ENCODE assay signal across 14 mouse cellular contexts in genomic region chr10:70952056-70952769, GRCm38 (mm10).
DNase-seq lines count a peak whose midpoint lies in the region; ATAC-seq lines count a peak whose summit lies in the region.
"Had no signal": no experiment of that assay in that cellular context is flagged by ENCODE, and none has a peak within 500 bp of the region (broad histone marks: within the 10 kb centered on the region; RNA-seq: fewer than 3 reads in every experiment).

No protein-coding gene starts in this region.

- peak overlapping the region; percentile 59 for H3K9ac ChIP-seq in hindbrain, embryonic 16.5 days (ENCODE audit: low read depth, low read length)
- peak overlapping the region; percentile 52; the same call in 1 of the 2 replicates for H3K9ac ChIP-seq in midbrain, embryonic 16.5 days (ENCODE audit: low read depth, low read length)
- H3K9ac ChIP-seq: intestine, embryonic 15.5 days; liver, postnatal 0 days had no signal

- H3K4me3 ChIP-seq in hindbrain, embryonic 16.5 days (ENCODE audit: low read length): peak overlapping the region; percentile 33
- H3K4me3 ChIP-seq in midbrain, embryonic 16.5 days (ENCODE audit: low read depth, low read length): peak overlapping the region; percentile 21
- H3K4me3 ChIP-seq: intestine, embryonic 15.5 days; myocyte had no signal

- H3K4me1 ChIP-seq in hindbrain, embryonic 16.5 days (ENCODE audit: control insufficient read depth, insufficient read depth, low read depth, low read length): peaks cover 24% of the 10 kb centered on the region
- H3K4me1 ChIP-seq in midbrain, embryonic 16.5 days (ENCODE audit: control insufficient read depth, insufficient read depth, low read length): peaks cover 31% of the 10 kb centered on the region
- H3K4me1 ChIP-seq: intestine, embryonic 15.5 days had no signal

- H3K27ac ChIP-seq in hindbrain, embryonic 16.5 days (ENCODE audit: low read depth, low read length): peak overlapping the region; percentile 83
- peak overlapping the region; percentile 87 for H3K27ac ChIP-seq in midbrain, embryonic 16.5 days (ENCODE audit: low read length)
- H3K27ac ChIP-seq: intestine, embryonic 15.5 days had no signal

- H3K4me2 ChIP-seq in hindbrain, embryonic 16.5 days (ENCODE audit: low read length): peak overlapping the region; percentile 55
- peak overlapping the region; percentile 49 for H3K4me2 ChIP-seq in midbrain, embryonic 16.5 days (ENCODE audit: low read length)
- H3K4me2 ChIP-seq: intestine, embryonic 15.5 days had no signal

- ATAC-seq in hindbrain, embryonic 16.5 days: peak; percentile 80
- peak; percentile 82 for ATAC-seq in midbrain, embryonic 16.5 days
- ATAC-seq in erythroblast, adult 5-6 weeks (replicated peaks; ENCODE audit: low FRiP score, poor library complexity, severe bottlenecking): no peak
- ATAC-seq: intestine, embryonic 15.5 days; liver, postnatal 0 days had no signal

- no peaks in the 10 kb centered on the region for H3K27me3 ChIP-seq in hindbrain, embryonic 16.5 days (replicated peaks; ENCODE audit: control insufficient read depth, insufficient read depth, low read length)
- no peaks in the 10 kb centered on the region for H3K27me3 ChIP-seq in midbrain, embryonic 16.5 days (ENCODE audit: control insufficient read depth, insufficient read depth, low read depth, low read length)
- H3K27me3 ChIP-seq: intestine, embryonic 15.5 days had no signal

- WGBS in hindbrain, embryonic 16.5 days: 19% methylated on average over 11 of the region's 11 CpGs
- WGBS in midbrain, embryonic 16.5 days: 17% methylated on average over 11 of the region's 11 CpGs

- no peaks in the 10 kb centered on the region for H3K9me3 ChIP-seq in hindbrain, embryonic 16.5 days (ENCODE audit: control insufficient read depth, low read length)
- H3K9me3 ChIP-seq in midbrain, embryonic 16.5 days (replicated peaks; ENCODE audit: control insufficient read depth, low read length, poor library complexity, severe bottlenecking): no peaks in the 10 kb centered on the region
- H3K9me3 ChIP-seq: intestine, embryonic 15.5 days had no signal

- peak; percentile 31 for DNase-seq in R1 (ENCODE audit: low read depth, low spot score)
- peak; percentile 46 for DNase-seq in embryo, embryonic 11 days
- no peak for DNase-seq in heart, adult 8-10 months (ENCODE audit: low spot score)
- no peak for DNase-seq in yolk sac, embryonic 10.5 days (ENCODE audit: low spot score)
- no peak for DNase-seq in kidney, postnatal 10 days
- DNase-seq: cerebellum, postnatal 25 days; gastrocnemius, postnatal 14 days; liver, postnatal 0 days; thymus, postnatal 4 days had no signal

- no peaks in the 10 kb centered on the region for H3K36me3 ChIP-seq in hindbrain, embryonic 16.5 days (ENCODE audit: control insufficient read depth, insufficient read depth, low read length)
- no peaks in the 10 kb centered on the region for H3K36me3 ChIP-seq in midbrain, embryonic 16.5 days (ENCODE audit: control insufficient read depth, insufficient read depth, low read length)
- H3K36me3 ChIP-seq: intestine, embryonic 15.5 days had no signal

Comparison
In these comparisons a context has a peak if more than half of its experiments do, and no peak if none do; other contexts are left out.
1. DNase-seq: peak in R1 (single experiment) and embryo, embryonic 11 days (single experiment); none in heart, adult 8-10 months (single experiment), yolk sac, embryonic 10.5 days (single experiment) and kidney, postnatal 10 days (single experiment).